Mouse (Mus musculus) monocyte, adult 2 months (primary cell): Measurements from ENCODE around the gene Hoxb5.

Source experiments
- DNase-seq, 2 experiments: peaks; one replicate each; pipeline ENCODE4 v3.0.0; 2022; ENCODE audit warnings: low spot score in 2 of 2, low read depth in 1 of 2

The Hoxb5 gene

DNA sequence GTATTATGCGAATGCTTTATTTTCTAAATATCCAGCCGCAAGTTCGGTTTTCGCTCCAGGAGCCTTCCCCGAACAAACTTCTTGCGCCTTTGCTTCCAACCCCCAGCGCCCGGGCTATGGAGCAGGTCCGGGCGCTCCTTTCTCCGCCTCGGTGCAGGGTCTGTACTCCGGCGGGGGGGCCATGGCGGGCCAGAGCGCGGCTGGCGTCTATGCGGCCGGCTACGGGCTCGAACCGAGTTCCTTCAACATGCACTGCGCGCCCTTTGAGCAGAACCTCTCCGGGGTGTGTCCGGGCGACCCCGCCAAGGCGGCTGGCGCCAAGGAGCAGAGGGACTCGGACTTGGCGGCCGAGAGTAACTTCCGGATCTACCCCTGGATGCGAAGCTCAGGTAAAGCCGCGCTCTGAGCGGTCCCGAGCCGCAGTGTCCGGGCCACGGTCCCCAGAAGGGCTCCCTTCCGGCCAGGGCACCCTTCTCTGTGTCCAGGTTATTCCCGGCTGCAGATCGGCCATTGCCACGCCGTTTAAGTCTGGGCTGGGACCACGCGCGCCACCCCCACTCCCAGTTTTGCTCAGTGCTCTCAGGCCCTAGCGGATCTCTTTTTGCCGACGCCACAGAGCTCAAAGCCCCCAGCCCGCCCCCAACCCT, 16.3 kb upstream of the Hoxb5 start:
- no peak for DNase-seq

- DNase-seq, result no peak
Observed at GRCm38 (mm10) chr11:96287411-96287810, 15.7 kb upstream of the Hoxb5 start.

GRCm38 (mm10) chr11:96288455-96289221, 14.5 kb upstream of the Hoxb5 start:
- no peak for DNase-seq

GRCm38 (mm10) chr11:96289293-96289692, 13.8 kb upstream of the Hoxb5 start:
- no peak for DNase-seq

- no peak for DNase-seq
Observed at GRCm38 (mm10) chr11:96289837-96290236, 13.3 kb upstream of the Hoxb5 start.

DNA sequence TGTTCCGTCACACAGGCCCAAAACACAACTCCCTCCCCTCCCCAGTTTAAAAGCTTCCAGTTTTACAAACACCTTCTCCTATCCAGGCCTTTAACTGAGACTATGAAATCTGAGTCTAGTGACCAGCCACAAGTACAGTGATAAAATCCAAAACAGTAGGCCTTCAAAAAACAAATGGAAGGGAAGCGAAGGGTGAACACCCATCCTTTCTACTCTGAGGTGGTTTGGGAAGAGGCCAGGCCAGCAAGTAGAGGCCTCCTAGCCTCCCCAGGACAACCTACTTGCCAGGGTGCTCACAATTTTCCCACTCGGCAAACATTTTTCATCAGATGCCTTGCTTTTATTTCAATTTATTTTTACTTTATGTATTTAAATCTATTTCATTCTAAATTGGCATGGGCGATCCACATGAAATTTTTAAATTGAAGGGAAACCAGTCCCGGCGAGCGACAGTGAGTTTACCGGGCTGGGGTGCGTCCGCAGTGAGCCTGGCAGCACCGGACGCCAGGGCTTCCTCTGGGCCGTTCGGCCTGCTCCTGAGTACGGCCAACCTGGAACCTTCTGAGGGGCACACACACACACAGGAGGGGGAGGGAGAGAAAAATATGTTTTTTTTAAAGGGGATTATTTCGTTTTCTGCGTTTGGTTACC, 12.3 kb upstream of the Hoxb5 start:
- no peak for DNase-seq

GRCm38 (mm10) chr11:96291681-96292564, 11.2 kb upstream of the Hoxb5 start, which contains the start of gene Hoxb6:
Gene Hoxb6 (plus strand): TSS chr11:96292476.
- DNase-seq, result no peak

DNA sequence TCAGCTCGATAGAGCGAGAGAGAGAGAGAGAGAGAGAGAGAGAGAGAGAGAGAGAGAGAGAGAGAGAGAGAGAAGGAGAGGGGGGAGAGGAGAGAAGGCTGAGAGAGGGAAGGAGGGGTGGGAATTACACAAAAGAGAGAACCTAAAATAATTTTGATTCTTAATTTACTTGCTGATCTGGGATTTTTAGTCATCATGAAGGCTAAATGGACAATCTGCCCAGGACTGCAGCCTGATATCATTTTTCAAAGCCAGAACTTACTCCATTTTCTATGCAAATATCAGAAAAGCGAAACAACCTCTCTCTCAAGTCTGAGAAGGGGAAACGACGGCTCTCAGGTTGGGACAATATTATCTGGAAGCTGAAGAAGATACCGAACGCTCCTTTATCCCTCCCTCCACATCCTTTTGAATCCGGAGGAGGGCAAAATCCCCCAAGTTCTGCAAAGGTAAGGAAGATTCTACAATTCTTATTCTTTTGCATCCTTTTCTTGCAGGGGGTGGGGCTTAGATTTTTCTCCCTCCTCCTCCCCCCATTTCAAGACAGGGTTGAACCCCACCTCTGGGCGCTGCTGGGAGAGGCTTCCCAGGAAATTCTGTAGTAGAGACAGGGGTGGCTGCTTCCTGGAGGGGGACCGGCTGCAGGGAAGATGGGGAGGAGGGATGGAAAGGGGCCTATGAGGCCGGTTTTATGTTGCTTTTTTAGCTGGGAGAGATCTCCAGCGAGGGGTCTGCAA, 10.4 kb upstream of the Hoxb5 start:
- no peak for DNase-seq

- no peak for DNase-seq
Observed at GRCm38 (mm10) chr11:96293302-96293921, 9.7 kb upstream of the Hoxb5 start.

- peak in 1 of 2 experiments; percentile 46 for DNase-seq
Observed at GRCm38 (mm10) chr11:96294245-96295091, 8.7 kb upstream of the Hoxb5 start.

DNA sequence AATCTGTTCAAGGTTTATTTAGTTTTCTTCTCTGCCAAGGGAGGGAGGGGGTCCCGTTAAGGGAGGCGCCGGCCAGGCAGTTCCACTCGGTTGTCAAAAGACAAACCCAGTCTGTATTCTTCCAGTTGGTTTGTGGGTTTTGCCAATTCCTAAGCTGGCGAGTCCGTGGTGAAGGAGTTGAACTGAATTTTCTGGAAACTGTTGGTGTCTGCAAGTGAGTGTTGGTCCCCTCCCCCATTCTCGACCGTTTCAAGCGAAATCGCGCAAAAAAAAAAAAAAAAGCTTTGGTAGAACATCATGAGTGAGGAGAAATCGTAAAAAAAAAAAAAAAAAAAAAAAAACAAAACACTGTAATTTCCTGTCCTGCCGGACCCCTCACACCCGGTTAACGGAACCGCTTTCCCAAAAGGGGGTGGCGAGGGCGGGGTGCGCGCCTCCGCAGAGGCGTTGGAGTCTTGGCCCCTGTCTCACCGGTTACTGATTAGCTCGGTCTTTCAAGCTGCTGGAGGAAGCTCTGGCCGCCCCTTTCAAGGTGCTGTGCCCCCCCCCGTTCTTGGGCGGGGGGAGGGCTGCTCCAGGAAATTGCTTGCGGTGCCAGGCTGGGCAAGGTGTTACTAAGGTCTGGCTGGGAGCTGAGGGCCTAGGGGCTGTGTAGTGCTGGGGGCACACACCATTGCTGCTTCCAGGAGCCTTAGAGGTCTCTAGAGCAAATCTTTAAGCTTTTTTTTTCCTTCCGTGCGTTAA, 7.9 kb upstream of the Hoxb5 start:
- DNase-seq, result no peak

DNA sequence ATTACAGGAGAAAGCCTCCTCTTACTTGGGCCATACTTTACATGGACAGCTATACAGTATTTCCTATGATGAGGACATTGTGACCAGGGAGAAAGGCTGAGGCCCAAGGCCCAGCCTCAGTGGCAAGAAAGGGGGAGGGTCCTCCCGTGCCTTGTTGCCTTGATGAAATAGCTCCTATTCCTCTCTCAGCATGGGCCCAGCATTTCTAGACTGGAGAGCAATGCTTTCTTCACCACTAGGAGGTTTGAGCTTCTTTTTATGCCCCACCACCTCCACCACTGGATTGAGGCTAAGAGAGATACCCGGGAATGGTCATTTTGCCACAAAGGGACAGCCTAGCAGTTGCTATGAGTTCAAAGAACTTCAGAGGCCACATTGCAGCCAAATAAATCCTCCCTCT, 6.1 kb upstream of the Hoxb5 start:
- no peak for DNase-seq

GRCm38 (mm10) chr11:96297428-96297827, 5.7 kb upstream of the Hoxb5 start:
- no peak for DNase-seq

DNA sequence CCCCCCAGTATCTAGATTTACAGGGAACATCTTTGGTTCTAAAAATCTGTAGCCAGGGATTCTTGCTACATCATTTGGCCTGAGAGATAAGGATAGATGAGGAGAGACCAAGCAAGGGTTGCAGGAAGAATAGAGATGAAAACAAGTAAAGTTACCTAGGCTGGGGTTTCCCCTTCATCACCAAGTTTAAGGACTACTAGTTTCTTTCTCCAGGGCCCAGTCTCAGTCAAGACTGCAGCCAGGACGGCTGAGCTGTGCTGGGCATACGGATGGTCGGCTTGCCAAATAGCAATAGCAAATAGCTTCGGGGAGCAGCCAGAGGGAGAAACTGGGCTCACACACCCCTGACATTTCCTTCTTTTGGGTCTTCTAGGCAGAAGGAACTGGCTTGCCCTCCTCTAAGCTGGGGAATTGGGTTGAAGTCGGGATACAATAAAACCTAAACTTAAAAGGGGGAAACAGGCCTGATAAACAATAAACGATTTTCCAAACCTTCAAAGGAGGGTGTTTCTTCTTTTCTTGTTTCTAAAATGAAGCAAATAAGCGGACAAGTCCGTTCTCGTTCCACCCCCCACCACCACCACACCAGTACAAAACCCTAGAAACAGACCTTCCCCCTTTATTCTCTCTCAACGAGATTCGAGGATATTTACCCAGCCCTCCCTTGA, 5.0 kb upstream of the Hoxb5 start:
- DNase-seq, result no peak

- DNase-seq, result no peak
Observed at GRCm38 (mm10) chr11:96298895-96299667, 4.1 kb upstream of the Hoxb5 start.

DNA sequence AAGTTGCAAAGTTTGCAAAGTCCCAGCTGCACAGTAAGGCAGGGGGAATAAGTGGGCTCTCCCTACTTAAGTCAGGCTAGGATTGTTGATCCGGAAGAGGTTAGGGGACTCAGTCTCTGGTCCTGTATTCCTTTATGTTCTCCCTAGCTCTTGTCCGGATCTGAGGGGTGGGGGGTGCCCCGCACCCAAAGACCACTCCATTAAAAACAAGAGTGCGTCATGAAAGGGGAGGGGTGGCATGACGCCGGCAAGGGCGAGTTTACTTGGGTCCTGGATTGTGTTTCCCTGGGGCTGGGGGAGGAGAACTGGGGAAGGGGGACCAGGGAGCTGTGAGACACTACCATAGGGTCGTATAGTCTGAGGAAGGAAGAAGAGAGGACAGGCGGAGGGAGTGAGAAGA, 3.4 kb upstream of the Hoxb5 start:
- DNase-seq, result no peak
